Mouse (Mus musculus) layer of hippocampus, adult 6 months (tissue): ENCODE data around the gene Pgap1. TPM values are rescaled to one million over a fixed set of nuclear protein-coding genes. Genes with fewer than 3 reads are reported as not detected.

Experiments
- long read RNA-seq, 2 experiments: library from polyadenylated mRNA; unstranded; transcript quantifications; one replicate each; pipeline ENCODE4 v2.0.0; 2019 to 2020
- polyA plus RNA-seq: library from polyadenylated mRNA; unstranded; fragments of <200 nt; fragmentation: Nextera tagmentation; gene quantifications from 2 replicates; pipeline ENCODE4 v1.2.3, GENCODE M21; 2021

Pgap1 gene
- polyA plus RNA-seq, result 5.0 and 5.9 TPM in 2 replicates
- long read RNA-seq, experiment 1, full-length matches to known transcripts, result 1 of 16 reads
- long read RNA-seq, experiment 1, partial matches to known transcripts, result 2 of 16 reads
- long read RNA-seq, experiment 1, other reads (novel, unspliced or antisense), result 13 of 16 reads
- long read RNA-seq, experiment 2, full-length matches to known transcripts, result 9 of 21 reads
- long read RNA-seq, experiment 2, partial matches to known transcripts, result 5 of 21 reads
- long read RNA-seq, experiment 2, other reads (novel, unspliced or antisense), result 7 of 21 reads

GRCm38 (mm10) chr1:54557301-54558229 lies at the start of gene Pgap1:
Pgap1 (minus strand) TSS chr1:54557684.

GRCm38 (mm10) chr1:54438340-54439079 lies 119.0 kb downstream of the Pgap1 start, which contains the start of gene Gtf3c3:
Gtf3c3 (minus strand) TSS chr1:54438971.

Other genes with a start within 250 kb of the Pgap1 start
- gene Gtf3c3, start 118.7 kb downstream of the Pgap1 start, polyA plus RNA-seq, result 17.1 and 17.6 TPM in 2 replicates